9 mouse cellular contexts compared by ENCODE assay signal in the genomic region with DNA sequence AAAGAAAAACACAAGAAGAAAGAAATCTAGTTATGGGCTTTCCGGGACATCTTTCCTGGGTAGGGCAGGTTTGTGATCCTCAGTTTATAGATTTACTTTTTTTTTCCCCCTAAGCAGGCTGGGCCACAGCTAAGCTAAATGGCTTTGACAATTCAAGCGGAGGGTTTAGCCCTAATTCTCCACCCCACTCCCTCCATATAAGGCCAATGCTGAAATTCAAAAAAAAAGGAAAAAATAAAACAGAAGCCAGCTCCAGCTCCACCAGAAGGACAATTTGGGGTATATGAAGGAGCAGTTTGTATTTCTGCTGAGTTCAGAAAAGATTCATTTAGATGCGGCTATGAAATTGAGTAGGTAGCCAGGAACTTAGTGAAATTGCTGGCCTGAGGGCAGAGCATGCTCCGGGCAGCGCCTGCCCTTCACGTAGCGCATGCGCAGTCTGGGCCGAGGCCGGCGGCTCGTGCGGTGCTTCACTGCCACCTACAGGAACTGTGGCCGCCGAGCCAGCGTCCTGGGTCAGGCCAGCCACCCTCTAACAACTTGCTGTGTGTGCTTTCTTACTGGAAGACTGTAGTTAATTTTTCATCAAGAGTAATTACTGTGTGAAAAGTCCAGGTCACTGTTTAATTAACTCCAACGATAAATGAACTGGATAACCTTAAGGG.
A peak's percentile ranks its signal among the peaks of the same experiment; 100 is the strongest.
DNase-seq lines count a peak whose midpoint lies in the region; ATAC-seq and TF ChIP-seq lines count a peak whose summit lies in the region.
"Had no signal": no experiment of that assay in that cellular context is flagged by ENCODE, and none has a peak within 500 bp of the region (broad histone marks: within the 10 kb centered on the region; RNA-seq: fewer than 3 reads in every experiment).

No protein-coding gene starts in this region.

- intact Hi-C loops in heart, postnatal 25 days (cut with DNase I) = loop anchor here (2.0 to 10.0 kb wide), 2 partner anchors 546 to 606 kb away; no protein-coding TSS in a partner anchor

- no peak overlapping the region for H3K9ac ChIP-seq in forebrain, postnatal 0 days
- no peak overlapping the region for H3K9ac ChIP-seq in liver, embryonic 16.5 days (ENCODE audit: low read depth, low read length)
- no peak overlapping the region for H3K9ac ChIP-seq in neural tube, embryonic 14.5 days (replicated peaks; ENCODE audit: low read depth, low read length)
- H3K9ac ChIP-seq in stomach, postnatal 0 days (ENCODE audit: low read length) = no peak overlapping the region

- peak overlapping the region; percentile 20; the same call in 1 of the 2 replicates for H3K4me3 ChIP-seq in forebrain, postnatal 0 days (ENCODE audit: low read depth, low read length)
- no peak overlapping the region for H3K4me3 ChIP-seq in liver, embryonic 16.5 days (ENCODE audit: low read depth, low read length)
- H3K4me3 ChIP-seq in neural tube, embryonic 14.5 days (ENCODE audit: low read depth, low read length) = no peak overlapping the region
- no peak overlapping the region for H3K4me3 ChIP-seq in stomach, postnatal 0 days (ENCODE audit: low read depth, low read length)

- no peaks in the 10 kb centered on the region for H3K36me3 ChIP-seq in forebrain, postnatal 0 days (ENCODE audit: insufficient read depth)
- no peaks in the 10 kb centered on the region for H3K36me3 ChIP-seq in liver, embryonic 16.5 days (ENCODE audit: control insufficient read depth, insufficient read depth)
- H3K36me3 ChIP-seq in neural tube, embryonic 14.5 days (ENCODE audit: control insufficient read depth, insufficient read depth, low read length) = no peaks in the 10 kb centered on the region
- H3K36me3 ChIP-seq in stomach, postnatal 0 days (ENCODE audit: control insufficient read depth, insufficient read depth, low read length) = no peaks in the 10 kb centered on the region

- WGBS in forebrain, postnatal 0 days = 7% methylated on average over 17 of the region's 17 CpGs
- 8% methylated on average over 17 of the region's 17 CpGs for WGBS in liver, embryonic 16.5 days (ENCODE audit: insufficient replicate concordance)
- WGBS in neural tube, embryonic 14.5 days = 6% methylated on average over 17 of the region's 17 CpGs
- WGBS in stomach, postnatal 0 days = 5% methylated on average over 17 of the region's 17 CpGs

- peak overlapping the region; percentile 42 for H3K4me2 ChIP-seq in forebrain, postnatal 0 days (ENCODE audit: low read depth)
- no peak overlapping the region for H3K4me2 ChIP-seq in liver, embryonic 16.5 days (ENCODE audit: low read depth, low read length)
- peak overlapping the region; percentile 24; the same call in 1 of the 2 replicates for H3K4me2 ChIP-seq in neural tube, embryonic 14.5 days (ENCODE audit: low read depth, low read length)
- H3K4me2 ChIP-seq in stomach, postnatal 0 days (replicated peaks; ENCODE audit: low read depth) = no peak overlapping the region; the same call in 1 of the 2 replicates

- H3K27ac ChIP-seq in forebrain, postnatal 0 days (ENCODE audit: low read depth, low read length) = no peak overlapping the region
- H3K27ac ChIP-seq in liver, embryonic 16.5 days (ENCODE audit: low read length) = no peak overlapping the region
- H3K27ac ChIP-seq in neural tube, embryonic 14.5 days (ENCODE audit: low read depth, low read length) = no peak overlapping the region
- no peak overlapping the region for H3K27ac ChIP-seq in stomach, postnatal 0 days (replicated peaks)

- DNase-seq in B cell, adult 2 months = peak; percentile 79 to 81
- DNase-seq in cerebellum, adult 18-20 months = peak; percentile 70 to 87
- DNase-seq in forebrain, postnatal 0 days = peak; percentile 89
- peak; percentile 68 for DNase-seq in heart, postnatal 25 days (ENCODE audit: low spot score)
- DNase-seq in layer of hippocampus, adult 11-12 months (ENCODE audit: low spot score) = peak; percentile 88
- peak; percentile 90 for DNase-seq in stomach, postnatal 0 days (ENCODE audit: low spot score)

- no peaks in the 10 kb centered on the region for H3K9me3 ChIP-seq in forebrain, postnatal 0 days (ENCODE audit: low read length)
- no peaks in the 10 kb centered on the region for H3K9me3 ChIP-seq in liver, embryonic 16.5 days (replicated peaks; ENCODE audit: control insufficient read depth, low read length)
- no peaks in the 10 kb centered on the region for H3K9me3 ChIP-seq in neural tube, embryonic 14.5 days (ENCODE audit: control insufficient read depth, low read length)
- H3K9me3 ChIP-seq in stomach, postnatal 0 days (ENCODE audit: control insufficient read depth, low read length) = no peaks in the 10 kb centered on the region

- peak; percentile 90 for TF ChIP-seq CTCF in forebrain, postnatal 0 days (IDR thresholded peaks at IDR 0.05; ENCODE audit: low read depth)
- TF ChIP-seq CTCF in stomach, postnatal 0 days (IDR thresholded peaks at IDR 0.05; ENCODE audit: low read depth) = peak; percentile 96

- ATAC-seq in forebrain, postnatal 0 days = peak; percentile 93
- peak; percentile 79 for ATAC-seq in liver, embryonic 16.5 days (ENCODE audit: low read depth)
- peak; percentile 90 for ATAC-seq in neural tube, embryonic 14.5 days (ENCODE audit: low read depth)
- ATAC-seq in stomach, postnatal 0 days (ENCODE audit: low FRiP score, low TSS enrichment) = peak; percentile 98

- no peaks in the 10 kb centered on the region for H3K4me1 ChIP-seq in forebrain, postnatal 0 days (ENCODE audit: insufficient read depth)
- no peaks in the 10 kb centered on the region for H3K4me1 ChIP-seq in liver, embryonic 16.5 days (ENCODE audit: control insufficient read depth, low read depth, low read length)
- no peaks in the 10 kb centered on the region for H3K4me1 ChIP-seq in neural tube, embryonic 14.5 days (ENCODE audit: control insufficient read depth, insufficient read depth, low read length)
- H3K4me1 ChIP-seq in stomach, postnatal 0 days (replicated peaks; ENCODE audit: control insufficient read depth, insufficient read depth) = no peaks in the 10 kb centered on the region

- no peaks in the 10 kb centered on the region for H3K27me3 ChIP-seq in forebrain, postnatal 0 days (ENCODE audit: insufficient read depth, low read length)
- no peaks in the 10 kb centered on the region for H3K27me3 ChIP-seq in liver, embryonic 16.5 days (ENCODE audit: control insufficient read depth, insufficient read depth, low read depth, low read length)
- no peaks in the 10 kb centered on the region for H3K27me3 ChIP-seq in neural tube, embryonic 14.5 days (ENCODE audit: control insufficient read depth, insufficient read depth, low read length)
- no peaks in the 10 kb centered on the region for H3K27me3 ChIP-seq in stomach, postnatal 0 days (ENCODE audit: control insufficient read depth, insufficient read depth, low read length)
- H3K27me3 ChIP-seq: CH12.LX had no signal

- TF ChIP-seq EP300 in stomach, postnatal 0 days (optimal IDR thresholded peaks at IDR 0.05) = no peak

Comparison
In these comparisons a context has a peak if more than half of its experiments do, and no peak if none do; other contexts are left out.
1. H3K4me2 ChIP-seq: peak in forebrain, postnatal 0 days (single experiment) and neural tube, embryonic 14.5 days (single experiment); none in liver, embryonic 16.5 days (single experiment) and stomach, postnatal 0 days (single experiment).
2. Peak in every context shown above with its lines, with median percentiles within 50 percentile points of each other: DNase-seq and ATAC-seq.